Mouse (Mus musculus): ENCODE results near the gene Sec16a.

Gene Sec16a

DNA sequence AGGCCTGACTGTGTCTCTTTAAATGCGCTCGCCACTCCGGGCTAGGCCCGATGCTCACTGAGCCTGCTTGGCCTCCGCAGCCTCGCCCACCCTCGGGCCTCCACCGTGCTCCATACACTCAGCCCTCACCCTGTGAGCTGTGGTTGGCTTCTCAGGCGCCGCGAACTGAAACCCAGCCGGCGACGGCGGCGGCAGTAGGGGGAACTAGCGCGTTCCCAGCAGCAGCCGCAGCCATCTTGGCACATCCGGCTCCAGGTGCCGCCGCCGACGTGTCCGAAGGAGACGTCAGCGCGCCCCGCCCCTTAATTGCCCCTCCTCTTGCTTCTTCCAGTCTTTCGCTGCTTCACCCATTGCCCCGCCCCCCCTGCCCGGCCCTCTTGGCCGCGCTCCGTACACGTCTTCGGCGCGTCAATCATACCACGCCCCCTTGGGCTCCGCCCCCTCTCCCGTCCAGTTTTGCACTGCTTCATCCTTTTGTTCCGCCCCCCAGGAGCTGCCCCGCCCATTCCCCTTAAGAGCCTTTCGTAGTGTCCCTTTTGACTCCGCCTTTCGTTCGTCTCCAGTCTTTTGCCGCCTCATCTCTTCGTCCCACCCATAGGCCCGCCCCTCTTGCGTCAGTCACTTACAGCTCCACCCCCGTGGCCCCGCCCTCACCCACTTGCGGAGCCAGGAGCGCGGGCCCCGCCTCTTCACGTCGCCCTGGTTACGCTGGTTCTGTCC, at the start of gene Sec16a:
TSS of gene Sec16a (minus strand) at position 271 of the 720 bp plus-strand sequence.
- DNase-seq = peak; percentile 100

GRCm38 (mm10) chr2:26494396-26494795, 49.4 kb upstream of the Sec16a start:
- no peak for DNase-seq

DNA sequence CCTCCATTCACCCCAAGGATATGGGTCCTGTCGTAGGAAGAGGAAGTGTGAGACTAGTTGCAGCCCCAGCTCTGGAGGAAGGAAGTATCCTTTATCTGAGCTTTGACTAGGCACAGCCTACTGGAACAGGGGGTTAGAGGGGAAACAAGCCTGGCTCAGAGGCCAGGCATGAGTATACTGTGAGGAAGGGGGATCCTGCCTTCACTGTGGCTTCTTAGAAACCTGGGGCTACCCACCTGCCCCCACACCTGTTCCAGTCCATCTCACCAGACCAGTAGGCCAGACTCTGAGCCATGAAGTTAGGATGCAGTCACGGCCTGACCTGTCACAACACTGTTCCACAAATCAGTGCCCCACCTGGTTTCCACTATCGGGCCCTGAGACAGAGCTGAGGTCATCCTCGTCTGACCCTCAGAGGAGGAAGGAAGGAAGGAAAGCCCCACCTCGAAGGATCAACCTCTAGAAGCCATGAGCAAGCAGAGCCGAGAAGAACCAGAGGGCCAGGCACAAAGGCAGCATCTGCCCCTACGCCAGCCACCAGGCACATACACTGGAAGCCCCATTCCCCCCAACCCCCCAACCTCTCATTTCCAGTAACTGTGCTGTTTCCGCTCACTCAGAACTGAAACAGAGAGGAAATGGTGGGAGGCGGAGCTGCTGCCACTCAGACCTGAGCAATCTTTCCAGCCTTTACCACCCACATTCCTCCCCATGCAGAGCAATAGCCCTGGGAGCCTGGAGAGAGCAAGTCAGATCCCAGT, 48.2 kb upstream of the Sec16a start:
- DNase-seq = peak; percentile 41

DNA sequence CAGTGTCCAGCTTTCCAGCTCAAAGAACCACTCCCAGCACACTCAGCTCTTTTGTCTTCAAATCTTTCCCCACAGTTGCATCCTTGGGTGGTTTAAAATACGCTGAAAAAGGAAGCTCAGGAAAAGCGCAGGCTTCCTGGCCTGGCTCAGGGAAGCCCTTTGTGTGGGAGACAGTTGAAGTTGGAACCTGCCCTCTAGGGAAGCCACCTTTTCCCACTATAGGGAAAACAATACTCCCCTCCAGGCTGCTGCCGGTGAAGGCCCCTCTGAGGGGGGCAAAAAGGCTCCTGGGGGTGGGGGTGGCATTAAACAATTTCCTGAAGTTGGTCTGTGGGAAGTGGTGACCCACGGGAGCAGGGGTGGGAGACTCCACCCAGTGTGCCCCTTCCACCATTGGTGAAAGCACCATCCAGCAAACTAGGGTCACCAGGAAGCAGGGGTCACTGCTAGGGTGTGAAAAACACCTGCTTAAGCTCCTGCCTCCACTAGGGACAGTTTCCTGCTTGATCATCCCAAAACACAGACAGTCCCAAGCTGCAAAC, 45.8 kb upstream of the Sec16a start:
- no peak for DNase-seq

GRCm38 (mm10) chr2:26488535-26489135, 43.6 kb upstream of the Sec16a start:
- no peak for DNase-seq

DNA sequence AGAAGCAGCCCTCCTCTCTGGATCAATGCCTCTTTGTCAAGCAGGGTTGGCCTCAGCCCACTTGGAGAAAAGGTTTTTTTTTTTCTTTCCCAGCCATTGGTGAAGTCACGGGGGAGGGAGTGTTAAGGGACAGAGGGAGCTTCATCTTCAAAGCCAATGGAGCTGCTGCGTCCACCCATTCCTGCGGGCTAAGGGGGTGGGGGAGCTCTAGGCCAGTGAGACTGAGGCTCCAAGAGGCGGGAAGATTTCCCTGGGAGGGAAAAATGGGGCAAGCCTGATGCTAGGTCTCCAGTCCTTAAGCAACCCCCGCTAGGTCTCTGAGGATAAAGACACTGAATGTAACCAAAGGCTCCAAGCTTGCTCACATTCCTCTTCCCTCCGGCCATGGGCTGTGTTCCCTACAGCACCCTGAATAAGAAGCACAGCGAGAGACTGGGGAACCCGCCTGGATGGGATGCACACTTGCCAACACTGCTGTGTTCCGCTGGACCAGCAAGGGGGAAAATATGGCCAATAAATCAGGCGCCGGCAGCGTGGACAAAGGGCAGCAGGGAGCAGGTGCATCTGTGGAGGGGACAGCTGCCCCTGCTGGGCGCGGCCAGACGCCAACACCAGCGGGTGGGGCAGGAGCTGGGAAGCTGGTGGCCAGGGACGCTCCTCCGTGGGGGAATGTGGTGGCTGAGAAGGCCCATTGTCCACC, 42.5 kb upstream of the Sec16a start:
- peak; percentile 84 for DNase-seq

- no peak for DNase-seq
Measured at GRCm38 (mm10) chr2:26486835-26487321, 41.9 kb upstream of the Sec16a start.

DNA sequence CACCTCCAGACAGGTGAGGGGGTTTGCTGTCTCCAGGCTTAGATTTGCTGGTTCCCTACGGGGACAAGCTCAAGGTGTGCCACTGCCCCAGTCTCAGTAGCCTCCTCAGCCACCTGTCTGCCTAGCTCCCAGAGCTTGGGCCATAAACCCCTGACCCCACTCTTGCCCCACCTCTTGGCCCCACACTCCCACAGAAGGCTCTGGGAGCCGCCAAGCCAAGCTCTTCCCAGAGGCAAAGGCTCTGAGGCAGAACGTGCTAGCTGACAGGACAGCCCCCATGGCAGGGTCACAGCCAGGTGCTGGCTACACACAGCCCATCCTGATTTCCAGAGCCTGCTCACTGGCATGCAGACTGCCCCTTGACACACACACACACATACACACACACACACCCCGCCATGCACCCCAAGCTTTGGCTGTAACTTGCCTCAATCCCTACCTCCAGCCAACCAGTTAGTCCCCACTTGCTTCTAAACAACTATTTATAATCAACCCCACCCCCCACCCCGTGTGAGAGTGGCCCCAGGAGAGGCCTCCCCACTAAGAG, 41.3 kb upstream of the Sec16a start:
- DNase-seq = no peak

DNA sequence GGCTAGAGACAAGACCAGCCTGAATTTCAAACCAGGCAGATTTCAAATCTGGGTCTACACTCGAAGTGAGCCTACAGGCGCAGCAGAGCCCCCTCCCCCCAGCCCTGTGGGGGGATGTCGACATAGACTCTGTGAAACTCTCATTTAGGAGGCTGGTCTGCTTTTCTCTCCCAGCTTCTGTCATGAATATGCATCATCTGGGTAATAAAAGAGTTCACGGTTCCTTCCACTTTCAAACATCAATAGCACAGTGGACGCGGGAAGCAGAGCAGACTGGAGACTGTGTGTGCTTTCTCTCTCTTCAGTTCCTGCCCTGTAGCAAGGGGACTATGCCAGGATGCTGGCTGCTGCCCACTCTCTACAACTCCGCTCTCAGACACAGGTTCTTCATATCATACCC, 40.7 kb upstream of the Sec16a start:
- peak; percentile 50 for DNase-seq

- no peak for DNase-seq
Measured at GRCm38 (mm10) chr2:26485278-26485677, 40.3 kb upstream of the Sec16a start.

DNA sequence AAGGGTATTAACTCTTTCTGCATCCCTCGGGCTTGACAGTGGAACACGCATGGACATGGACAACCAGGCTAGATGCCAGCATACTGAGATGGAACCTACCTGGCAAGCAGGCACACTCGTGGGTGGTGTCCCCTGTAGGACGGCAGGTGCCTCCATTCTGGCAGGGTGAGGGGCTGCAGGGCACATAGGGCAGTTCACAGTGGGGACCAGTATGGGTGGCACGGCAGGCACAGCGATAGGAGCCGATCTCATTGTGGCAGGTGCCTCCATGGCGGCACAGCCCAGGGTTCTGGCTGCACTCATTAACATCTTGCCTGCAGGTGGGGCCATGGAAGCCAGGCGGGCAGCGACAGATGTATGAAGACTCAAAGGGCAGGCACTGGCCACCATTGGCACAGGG, 39.2 kb upstream of the Sec16a start:
- no peak for DNase-seq

DNA sequence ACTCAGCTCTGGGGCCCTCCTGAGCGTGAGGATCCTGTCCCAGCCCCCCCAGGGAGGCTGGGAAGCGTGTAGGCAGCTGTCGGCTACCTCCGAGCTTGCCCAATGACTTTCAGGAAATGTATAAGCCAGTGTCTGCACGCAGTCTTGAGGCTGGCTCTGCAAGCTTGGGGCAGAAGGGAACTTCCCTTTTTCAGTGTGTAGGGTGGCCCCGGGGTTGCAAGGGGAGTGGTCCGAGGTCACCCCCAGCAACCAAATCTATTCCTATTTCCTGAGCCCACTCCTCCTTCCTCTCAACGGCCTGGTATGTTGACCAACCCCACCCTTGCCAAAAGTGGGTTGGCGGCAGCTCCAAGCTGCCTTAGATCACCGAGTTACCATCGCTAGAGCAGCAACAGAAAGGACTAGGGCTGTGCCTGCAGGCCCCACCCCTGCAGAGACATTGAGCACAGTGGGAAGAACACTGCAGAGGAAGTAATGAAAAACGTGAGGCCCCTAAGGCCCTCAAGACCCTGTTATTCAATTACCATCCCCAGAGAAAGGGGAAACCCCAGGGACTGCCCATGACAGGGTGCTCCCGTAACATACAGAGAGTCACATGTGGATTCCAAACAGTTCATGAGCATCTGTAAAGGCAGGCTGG, 38.3 kb upstream of the Sec16a start:
- DNase-seq = peak; percentile 48

GRCm38 (mm10) chr2:26482824-26483223, 37.8 kb upstream of the Sec16a start:
- no peak for DNase-seq

GRCm38 (mm10) chr2:26481724-26482495, 36.9 kb upstream of the Sec16a start:
- no peak for DNase-seq

DNA sequence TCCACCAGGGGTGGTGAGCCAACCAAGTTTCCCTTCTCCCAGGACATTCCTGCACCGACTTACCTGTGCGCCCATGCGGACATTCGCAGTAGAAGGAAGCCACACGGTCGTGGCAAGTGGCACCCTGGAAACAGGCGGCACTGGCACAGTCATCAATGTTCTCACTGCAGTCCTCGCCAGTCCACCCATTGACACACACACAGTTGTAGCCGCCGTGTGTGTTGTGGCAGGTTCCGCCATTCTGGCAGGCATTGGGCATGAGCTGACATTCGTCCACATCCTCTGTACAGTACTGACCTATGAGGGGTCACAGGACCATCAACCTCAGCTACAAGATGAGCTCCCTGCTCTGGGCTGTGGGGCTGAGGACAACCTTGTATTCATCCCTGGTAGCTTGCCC, 35.9 kb upstream of the Sec16a start:
- DNase-seq = no peak

DNA sequence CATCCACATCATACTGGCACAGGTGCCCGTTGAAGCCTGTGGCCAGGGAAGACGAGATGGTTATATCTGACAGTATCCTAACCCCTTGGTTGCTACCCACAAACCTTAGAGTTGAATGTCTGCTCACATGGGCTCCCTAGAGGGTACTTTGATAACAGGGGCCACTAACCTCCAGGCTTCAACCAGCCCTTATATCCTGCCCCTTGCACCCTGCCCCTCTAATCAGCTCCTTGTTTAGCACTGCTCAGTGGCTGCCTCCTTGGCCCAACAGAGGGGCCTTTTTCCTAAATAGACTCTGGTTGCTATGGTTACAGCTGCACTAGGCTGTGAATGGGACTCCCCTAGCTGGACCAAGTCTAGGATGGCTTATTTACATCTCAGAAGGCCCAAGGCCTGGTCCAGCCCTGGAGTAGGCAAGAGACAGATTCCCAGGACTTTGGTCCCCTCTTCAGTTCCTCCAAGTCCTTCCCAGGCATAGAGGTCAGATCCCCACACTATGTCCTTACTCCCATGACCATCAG, 33.7 kb upstream of the Sec16a start:
- no peak for DNase-seq

GRCm38 (mm10) chr2:26477911-26478310, 32.9 kb upstream of the Sec16a start:
- DNase-seq = no peak

DNA sequence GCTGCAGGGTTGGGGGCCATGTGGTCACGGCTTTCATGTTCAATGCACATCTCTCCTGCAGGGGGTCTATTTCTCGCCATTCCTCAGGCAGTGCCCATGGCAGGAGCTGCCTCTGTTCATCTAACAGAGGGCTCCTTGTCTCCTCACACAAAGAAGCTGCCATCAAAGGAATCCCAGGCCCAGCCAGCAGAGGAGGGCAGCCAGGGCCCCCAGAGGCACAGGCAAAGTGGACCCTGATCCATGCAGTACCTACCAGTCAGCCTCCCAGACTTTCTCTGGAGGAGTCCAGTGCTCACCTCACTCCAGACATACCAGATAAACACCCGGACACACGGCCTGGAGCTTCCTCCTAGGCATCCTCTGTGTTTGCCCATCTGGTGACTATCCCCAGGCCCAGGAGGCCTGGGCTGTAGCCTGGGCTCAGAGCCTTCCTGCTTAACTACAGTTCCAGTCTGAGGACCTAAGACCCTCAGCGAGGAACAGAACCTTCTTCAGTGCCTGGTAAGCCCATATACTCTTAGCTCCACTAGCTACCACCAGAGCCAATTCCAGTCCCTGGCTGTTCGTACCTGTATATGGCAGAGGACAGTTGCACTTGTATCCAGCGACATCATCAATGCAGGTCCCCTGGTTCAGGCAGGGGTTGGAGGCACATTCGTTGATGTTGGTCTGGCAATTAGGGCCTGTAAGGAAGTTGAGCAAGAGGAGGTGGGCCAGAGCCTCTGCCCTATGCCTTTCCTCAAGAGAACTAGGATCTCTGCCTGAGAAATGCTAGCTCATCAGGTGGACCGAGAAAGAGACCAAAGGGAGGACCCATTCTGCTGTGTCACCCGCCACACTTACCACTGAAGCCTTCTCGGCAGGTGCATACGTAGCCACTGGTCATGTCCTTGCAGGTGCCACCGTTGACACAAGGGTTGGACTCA, 30.8 kb upstream of the Sec16a start:
- peak; percentile 35 for DNase-seq

DNA sequence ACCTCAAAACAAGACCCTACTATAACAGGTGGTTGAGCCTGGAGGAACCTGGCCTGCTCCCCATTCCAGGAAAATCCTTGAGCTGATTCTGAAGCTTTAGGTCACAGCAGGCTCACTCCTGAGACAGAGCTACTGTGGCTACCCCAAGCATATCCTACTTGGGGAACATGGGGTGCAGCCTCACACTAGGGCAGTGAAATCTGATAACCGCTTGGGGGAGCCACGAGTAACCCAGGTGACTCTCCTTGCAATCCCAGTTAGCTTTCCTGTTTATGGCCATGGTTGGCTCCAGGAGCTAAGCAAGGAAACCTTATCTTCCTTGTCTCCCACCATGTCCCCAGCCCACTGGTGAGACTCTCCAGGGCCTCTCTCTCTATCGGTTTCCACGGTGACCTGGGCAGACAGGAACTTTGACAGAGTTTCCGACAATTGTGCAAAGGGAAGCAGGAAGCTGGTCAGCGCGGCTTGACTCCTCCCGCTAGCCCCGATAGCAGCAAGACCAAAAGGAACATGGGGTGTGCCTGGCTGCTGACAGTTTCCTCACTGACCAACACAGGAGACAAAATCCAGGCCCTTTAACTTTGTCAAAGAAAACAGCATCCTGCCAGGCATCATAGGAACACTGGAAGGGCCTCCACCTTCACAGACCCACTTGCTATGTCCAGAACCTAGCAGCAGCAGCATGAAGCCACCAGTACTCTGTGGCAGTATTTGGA, 29.9 kb upstream of the Sec16a start:
- DNase-seq = peak; percentile 46

All from layer of hippocampus, adult 9-11 months (tissue).